Mouse (Mus musculus) gastrocnemius, postnatal 25 days (tissue): ENCODE data around the gene Cdkn1b. TPM values are rescaled to one million over a fixed set of nuclear protein-coding genes. Genes with fewer than 3 reads are reported as not detected.
A peak's percentile ranks its signal among the peaks of the same experiment; 100 is the strongest.

Source experiments
- DNase-seq: peaks from one replicate; pipeline ENCODE4 v3.0.0; 2022
- total RNA-seq, 2 experiments: library from RNA; stranded (reverse); gene quantifications; 1 replicate in 1 of 2; 2 replicates in 1 of 2; pipeline ENCODE4 v1.2.3; 2021

Cdkn1b gene
- total RNA-seq, 2 experiments from 2014 or later: 33.9 to 34.0 TPM

DNA sequence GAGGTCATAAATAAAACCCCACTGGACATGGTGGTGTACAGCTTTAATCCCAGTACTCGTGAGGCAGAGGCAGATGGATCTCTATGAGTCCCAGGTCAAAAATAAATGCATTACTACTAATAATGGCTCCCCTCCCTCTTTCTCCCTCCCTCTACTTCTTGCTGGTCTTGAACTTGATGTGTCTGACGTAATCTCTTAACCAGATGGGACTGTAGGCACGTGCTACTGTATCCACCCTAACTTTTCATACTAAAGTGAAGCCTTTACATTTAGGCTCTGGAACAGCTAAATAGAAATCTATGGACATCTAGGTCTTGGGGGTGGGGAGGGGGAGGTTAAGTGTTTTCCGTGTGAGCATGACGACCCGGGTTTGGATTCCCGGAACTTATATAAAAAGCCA lies 10.2 kb downstream of the Cdkn1b start:
- no peak for DNase-seq

DNA sequence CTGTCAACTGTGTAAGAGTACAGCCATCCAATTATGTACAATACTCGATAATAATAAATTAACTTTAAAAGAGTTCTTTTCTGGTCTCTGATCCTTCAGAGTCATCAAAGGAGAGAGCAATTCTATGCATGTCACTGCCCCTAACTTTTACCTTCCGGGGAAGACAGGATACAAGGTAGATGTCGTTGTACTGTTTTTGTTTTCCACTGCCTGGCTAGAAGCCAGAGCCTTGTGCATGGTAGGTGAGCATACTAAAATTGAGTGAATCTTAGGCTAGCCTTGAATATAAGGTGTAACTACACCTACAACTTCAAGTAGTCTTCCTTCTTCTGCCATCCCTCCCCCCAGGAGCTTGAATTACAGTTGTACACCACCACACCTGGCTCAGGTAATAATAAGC lies 10.9 kb downstream of the Cdkn1b start:
- no peak for DNase-seq

DNA sequence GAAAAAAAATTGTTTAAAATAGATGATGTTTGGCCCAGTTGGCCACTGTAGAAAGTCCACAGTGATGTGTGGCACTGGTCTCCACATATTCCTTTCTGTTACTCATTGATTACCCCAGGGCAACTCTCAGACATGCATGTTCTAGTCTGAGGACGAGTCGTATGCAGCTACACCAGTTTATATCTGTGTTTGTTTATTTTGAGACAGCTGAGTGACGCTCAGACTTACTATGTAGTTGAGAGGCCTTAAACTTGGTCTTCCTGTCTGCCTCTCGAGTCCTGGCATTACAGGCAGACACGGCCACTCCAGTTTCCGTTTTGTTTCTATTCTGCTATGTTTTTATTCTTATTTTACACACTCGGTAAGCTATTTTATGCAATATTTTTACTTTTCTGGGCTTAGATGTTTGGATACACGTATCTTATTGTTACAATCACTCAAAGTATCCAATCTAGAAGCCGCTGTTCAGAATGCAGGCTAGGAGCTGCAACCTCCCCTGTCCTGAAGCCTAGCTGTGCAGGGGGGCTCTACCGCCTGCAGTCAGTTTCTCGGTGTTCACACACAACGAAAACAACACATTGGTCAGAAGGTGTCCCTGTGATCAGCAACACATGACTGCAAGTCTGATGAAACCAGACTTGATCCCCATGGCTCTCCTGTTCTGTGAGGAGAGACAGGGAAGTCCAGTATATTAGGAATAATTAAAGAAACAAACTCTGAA lies 12.4 kb downstream of the Cdkn1b start:
- DNase-seq: no peak

DNA sequence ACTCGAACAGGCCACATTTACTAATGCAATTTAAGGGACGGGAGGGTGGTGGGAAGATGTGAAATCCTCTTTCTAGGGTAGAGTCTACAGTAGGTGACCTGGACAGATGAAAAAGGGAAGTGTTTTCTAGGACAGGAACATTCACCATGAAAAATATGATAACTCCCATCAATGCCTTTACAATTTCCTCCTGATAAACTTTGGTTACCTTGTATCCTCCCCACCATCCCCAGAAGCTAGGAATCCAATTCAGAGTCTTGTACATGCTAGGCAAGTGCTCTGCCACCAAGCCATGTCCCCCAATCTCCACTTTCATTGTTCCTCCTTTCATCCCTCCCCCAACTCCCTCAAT lies 13.0 kb downstream of the Cdkn1b start:
- no peak for DNase-seq

DNA sequence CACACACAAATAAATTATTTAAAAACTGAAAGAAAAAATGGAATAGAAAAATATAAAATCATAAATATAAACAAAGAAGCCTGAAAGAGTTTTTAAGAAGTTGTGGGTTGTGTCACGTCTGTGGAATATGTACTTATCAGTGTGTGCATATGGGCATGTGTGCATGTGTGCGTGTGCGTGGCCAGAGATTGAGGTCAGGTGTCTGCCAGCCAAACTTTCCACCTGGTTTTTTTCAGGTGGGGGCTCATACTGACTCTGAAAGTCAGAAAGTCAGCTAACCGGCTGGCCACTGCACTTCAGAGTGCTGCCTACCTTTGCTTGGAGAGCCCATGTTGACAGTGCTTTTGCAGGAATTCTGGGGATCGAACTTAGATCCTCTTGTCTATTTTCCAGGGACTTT lies 14.1 kb downstream of the Cdkn1b start:
- DNase-seq: no peak

DNA sequence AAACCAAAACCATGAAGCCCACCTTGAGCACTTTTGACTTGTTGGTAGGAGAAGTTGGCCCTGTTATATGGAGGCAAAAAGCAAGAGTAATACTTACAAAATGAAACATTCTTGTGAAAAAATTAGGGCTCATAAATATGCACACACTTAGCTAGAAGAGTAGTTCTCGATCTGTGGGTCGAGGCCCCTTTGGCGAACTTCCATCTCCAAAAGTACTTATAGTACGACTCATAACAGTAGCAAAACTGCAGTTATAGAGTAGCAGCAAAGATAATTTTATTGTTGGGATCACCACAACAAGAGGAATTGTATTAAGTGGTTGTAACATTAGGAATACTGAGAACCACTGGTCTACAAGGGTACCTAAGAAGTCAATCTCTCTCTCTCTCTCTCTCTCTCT lies 19.6 kb downstream of the Cdkn1b start:
- no peak for DNase-seq

DNA sequence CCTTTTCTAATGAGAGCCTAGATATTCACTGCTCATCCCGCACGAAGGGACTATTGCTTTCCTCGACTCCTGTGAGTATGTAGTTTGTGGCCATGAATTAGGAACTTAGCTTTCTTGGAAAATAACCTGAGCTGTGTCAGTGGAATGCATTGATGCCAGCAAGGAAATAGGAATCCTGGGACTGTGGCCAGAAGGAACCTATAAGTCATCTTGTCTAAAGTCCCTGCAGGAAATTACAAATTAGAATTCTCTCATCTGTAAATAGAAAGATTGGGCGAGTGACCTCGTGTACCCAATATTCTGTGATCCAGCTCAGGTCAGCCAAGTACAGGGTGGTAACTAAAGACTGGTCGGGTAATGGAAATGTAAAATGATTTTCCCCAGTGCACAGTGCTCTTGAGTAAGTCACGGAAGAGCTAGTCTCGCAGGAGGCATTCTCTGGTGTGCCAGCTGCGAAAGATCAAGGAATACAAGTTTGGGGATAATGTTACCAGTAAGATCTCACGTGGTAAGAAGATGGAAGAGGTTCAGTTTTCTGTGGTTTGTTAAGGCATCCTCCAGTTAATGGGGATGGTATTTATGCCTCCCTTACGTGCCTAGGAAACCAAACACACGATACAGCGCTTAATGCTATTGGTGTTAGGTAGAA lies 23.7 kb downstream of the Cdkn1b start:
- no peak for DNase-seq

DNA sequence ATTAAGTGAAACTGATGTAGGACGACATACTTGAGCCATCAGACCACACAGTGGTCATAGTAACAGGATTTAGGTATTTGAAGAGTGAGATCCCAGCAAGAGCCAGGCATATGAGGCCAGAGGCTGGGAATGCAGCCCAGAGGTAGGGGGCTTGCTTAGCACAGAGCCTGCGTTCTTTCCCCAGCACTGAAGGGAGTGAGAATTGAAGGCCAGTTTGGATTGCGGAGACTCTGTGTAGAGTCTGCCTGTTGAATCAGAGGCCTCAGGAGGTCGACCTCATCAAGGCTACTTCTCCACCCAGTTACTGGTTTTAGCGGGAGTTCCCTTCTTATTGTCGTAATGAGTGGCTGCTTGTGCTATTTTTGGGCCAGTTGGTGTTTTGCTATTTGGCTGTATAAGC lies 25.9 kb downstream of the Cdkn1b start:
- no peak for DNase-seq

DNA sequence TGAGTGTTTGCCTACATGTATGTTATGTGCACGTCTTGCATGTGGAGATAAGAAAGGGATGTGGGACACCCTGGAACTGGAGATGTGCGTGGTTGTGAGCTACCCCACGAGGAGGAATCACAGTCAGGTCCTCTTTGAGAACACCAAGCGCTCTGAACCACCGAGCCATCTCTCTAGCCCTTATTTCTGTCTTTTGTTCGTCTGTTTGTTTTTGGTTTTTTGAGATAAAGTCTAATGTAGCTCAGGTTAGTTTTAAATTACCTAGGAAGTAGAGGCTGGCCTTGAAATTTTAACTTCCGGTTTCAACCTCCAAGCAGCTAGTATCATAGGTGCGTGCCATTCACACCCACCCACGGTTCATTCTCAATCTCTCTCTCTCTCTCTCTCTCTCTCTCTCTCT lies 26.7 kb downstream of the Cdkn1b start:
- no peak for DNase-seq

DNA sequence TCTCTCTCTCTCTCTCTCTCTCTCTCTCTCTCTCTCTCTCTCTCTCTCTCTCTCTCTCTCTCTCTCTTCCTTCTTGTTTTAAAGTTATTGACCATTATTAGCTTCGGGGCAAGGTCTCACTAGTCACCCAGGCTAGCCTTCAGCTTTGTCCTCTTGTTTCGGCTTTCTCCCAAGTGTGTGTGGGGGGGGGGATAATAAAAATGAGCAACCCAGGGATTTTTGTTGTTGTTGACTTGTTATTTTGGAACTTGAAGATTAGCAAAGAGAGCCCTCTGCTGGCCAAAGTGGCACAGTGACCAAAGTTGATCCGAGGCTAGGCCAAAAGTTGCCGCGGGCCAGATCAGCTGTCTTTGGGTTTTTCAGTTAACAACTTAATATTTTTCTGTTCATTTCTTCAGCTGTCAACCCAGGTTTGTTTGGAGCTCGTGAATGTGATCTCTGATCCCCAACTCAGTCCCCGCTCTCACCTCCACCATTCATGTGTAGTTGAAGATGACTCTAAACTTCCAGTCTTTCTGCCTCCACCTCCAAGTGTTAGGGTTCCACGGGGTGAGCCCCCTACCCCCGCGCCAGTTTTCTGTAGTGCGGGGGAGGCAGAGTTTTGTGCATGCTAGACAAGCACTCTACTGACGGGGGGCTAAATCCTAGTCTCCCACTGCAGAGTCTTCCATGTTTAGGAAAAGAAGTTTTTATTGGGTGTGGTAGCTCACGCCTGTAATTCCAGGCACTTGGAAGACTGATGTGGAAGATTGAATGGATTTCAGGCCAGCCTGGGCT lies 27.3 kb downstream of the Cdkn1b start:
- DNase-seq: peak; percentile 41

DNA sequence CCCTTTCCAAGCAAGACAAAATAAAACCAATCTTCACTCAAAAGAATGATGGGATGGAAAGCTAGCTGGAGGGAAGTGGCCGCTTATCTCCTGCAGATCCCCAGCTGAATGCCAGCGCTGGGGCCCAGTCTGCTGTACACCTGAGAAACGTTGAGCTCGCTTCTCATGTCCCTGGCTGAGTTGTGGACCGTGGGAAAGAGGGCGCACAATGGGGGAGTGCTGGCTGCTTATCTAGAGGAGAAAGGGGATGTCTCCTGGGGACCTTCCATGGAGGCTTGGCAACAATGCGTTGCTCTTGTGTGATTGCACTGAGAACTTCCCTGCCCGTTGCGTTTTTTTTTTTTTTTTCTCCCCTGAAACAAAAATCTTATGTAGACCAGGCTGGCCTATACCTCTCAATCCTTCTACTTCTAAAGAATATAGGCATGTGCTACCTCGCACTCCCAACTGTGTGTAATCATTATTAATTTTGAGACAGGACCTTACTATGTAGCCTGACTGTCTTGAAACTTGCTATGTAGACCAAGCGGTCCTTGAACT lies 28.4 kb downstream of the Cdkn1b start:
- no peak for DNase-seq

DNA sequence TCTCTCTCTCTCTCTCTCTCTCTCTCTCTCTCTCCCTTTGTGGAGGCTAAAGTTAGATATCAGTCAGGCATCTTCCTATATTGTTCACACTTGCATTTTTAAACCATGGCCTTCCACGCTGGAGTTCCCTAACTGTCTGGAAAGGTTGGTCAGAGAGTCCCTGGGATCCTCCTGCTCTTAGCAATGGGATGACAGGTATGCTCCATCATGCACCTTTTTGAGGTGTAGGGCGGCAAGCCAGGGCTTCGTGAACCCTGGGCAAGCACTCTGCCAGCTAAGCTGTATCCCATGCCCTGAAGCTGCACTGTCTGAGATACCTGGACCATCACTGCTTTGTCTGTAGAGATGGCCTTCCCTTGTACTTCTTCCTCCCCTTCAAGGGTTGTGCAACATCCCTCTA lies 29.0 kb downstream of the Cdkn1b start:
- no peak for DNase-seq

DNA sequence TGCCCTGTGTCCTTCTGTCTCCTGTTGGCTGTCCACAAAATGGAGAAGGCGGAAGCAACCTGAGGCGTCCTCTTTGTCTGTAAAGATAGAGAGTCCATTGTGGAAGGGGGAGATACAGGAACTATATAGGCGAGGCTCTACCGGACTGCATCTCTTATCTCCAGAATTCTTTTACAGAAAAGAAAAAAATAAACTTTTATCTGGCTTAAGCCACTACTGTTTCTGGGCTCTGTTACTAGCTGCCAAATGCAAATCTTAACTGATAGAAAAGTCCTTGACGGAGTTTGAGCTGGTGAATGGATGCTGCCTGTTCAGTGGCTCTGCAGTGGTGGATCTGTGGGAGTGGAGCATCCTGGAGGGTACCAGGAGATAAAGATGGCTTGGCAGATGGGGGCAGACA lies 31.2 kb downstream of the Cdkn1b start:
- DNase-seq: no peak

DNA sequence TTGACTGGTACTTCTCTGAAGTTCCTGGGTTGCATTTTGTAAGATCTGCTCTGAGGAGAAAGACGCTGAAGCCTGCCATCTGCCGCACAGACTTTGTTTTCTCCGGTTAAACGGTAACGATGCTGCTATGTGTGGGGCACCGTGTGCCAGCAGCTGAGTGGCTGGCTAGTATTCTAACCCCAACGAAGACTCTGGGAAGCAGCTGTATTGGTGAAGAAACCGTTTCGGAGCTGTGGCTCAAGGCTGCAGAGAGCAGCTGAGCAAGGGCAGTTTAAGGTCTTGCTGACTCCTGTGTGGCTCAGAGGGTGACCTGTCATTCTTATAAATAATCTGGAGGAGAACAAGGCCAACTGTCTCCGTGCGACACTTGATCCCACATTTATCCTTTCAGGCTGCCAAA lies 33.8 kb downstream of the Cdkn1b start:
- DNase-seq: no peak

DNA sequence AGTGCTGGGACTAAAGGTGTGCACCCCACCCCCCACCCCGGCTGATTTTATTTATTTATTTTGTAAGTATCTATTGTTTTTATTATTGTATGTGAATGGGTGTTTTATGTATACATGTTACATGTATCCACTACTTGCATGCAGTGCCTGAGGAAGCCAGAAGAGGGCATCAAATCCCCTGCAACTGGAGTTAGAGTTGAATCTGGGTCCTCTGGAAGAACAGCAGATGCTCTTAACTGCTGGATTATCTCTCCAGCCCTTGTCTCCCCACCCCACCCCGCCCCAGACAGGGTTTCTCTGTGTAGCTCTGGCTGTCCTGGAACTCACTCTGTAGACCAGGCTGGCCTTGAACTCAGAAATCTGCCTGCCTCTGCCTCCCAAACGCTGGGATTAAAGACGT lies 36.2 kb downstream of the Cdkn1b start:
- DNase-seq: no peak

DNA sequence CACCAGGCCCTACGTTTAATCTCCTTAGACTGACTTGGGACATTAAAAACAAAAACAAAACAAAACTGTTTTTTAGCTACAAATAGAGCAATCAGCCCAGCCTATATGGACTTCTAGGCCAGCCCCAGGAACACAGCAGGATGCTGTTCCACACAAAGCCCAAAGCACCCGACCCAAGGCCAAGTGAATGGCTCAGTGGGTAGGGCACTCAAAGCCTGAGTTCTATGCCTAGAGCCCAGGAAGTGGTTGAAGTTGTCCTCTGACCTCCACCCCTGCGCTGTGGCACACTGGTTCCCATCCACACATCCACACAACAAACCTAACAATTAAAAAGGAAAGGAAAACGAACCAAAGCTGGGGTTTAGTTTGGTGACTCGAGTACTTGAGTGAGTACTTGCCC lies 41.1 kb downstream of the Cdkn1b start:
- no peak for DNase-seq

DNA sequence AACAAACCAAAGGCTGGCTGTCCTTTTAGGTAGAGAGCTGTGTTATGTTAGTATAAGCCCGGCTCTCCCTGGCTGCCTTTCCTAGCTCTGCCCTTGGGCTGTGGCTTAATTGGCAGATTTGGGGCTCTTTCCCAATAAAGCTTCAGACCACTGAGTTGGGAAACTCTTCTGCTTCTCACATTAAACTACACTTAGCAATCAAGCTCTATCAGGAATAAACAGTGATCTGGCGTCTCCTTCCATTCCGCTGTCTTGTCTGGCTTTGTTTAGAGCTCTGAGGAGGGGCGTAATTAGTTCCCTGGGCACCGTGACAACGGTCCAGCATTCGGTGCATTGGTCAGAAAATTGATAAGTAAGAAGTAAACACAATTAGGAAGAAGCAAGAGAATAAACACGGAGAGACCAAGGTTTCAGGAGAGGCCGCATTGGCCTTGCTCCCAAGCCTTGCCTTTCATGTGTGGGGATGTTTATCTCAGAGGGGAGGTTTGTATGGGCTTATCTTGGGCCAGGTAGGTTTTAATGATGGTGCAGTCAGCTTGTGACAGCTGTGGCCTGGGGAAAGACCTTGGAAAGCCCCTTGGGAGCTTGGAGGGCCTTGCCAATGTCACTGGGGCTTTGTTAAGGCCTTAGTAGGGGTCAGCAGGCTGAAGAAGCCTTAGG lies 41.8 kb downstream of the Cdkn1b start:
- DNase-seq: no peak

DNA sequence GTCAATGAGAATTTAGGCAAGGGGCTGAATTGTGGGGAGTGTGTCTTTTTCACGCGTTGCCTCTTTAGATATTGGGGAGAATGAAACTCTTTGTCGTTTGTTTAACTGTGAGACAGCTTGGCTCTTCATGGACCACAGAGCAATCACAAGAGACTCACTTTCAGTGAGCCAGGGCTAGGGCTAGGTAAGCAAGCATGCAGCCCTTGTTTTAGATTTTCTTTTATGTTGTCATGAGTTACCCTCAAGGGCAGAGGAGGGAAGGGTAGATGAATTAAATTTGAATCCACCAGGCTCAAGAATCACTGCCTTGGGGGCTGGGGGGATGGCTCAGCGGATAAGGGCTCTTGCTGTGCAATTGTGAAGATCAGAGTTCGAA lies 42.3 kb downstream of the Cdkn1b start:
- DNase-seq: no peak

DNA sequence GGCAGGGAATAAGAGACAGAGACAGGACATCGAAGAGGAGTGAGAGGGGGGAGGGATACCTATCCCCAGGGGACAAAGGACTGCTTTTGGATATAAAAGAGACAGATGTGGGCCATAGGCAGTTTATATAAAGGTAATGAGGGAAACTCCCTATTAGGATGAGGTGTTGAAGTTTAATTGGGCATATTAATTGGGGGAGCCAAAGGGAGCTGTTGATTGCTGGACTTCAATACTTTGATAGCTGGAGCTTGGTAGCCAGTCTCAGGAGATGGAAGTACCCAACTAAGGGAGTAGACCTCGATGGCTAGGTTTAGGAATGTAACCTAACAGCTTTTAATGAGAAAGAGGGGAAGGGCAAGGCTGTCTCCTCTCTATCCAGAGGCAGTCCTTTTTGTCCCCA lies 43.7 kb downstream of the Cdkn1b start:
- no peak for DNase-seq

DNA sequence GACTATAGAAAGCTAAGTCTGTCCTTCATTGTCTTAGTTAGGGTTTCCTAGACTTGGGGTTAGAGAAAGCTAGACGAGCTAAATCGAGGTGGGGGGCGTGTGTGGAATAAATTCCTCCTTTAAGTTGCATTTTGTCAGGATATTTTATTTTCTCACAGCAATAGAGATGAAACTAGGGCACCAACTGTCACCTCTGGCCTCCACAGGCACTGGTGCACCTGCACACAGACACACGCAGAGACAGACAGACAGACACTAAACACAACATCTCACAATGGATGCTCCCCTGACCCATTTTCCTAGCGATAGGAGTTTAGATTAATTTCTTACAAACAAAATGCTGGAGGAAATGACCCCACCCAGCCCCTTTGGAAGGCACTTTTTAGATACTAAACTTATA lies 46.5 kb downstream of the Cdkn1b start:
- no peak for DNase-seq

DNA sequence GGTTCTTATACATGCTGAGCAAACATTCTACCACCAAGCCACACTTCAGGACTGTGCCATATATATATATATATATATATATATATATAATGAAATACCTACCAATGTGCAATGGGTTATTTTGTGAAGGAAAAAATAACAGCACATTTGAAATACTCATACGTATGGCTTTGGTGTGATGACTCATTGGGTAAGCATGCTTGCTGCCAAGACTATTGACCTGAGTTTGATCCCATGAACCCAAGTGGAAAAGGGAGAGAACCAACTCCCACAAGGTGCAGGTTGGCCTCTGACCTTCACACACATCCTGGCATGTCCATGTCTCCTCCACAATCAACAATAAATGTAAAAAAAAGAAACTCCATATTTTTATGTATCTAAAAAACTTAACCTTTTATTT lies 48.1 kb downstream of the Cdkn1b start:
- DNase-seq: no peak

DNA sequence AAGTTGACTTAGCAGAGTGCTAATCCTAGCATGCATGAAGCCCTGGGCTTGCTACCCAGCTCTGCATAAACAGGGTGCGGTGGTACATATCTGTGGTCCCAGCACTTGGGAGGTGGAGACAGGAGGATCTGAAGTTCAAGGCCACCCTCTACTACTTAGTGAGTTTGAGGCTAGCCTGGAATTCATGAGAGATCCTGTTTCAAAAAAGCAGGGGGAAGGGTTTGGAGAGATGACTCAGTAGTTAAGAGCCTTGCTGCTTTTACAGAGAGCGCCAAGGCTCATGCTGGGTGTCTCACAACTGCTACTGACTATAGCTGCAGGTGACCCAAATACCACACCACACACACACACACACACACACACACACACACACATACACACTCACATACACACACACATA lies 49.3 kb downstream of the Cdkn1b start:
- DNase-seq: no peak

DNA sequence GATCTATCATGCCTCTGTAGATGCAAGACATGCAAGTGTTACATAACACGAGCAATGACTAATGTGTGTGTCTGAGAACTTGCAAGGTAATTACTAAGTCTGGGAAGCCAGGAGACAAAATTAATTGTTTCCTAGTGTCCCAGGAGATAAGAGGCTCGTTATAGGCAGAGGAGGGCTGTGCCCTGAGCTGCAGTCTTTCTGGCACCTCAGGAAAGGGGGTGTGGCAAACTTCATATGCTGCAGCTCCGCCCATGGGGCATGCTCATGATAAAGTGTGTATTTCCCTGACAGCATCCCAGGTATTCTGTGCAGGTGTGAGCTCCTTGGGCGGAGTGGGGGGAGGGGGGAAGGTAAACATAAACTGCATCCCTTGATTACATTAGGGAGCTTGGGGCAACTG lies 51.9 kb downstream of the Cdkn1b start:
- no peak for DNase-seq
